Mouse (Mus musculus) neural tube, embryonic 13.5 days (tissue): Measurements from ENCODE around the gene Serinc2. TPM values are rescaled to one million over a fixed set of nuclear protein-coding genes. Genes with fewer than 3 reads are reported as not detected.

Experiments
- ATAC-seq: fragments of 200-750 bp; cut with Nextera tagmentation; 2 replicates; pipeline ENCODE4 v1.8.0; 2017; ENCODE audit warnings: low read depth, mild to moderate bottlenecking, moderate TSS enrichment, moderate library complexity
- H3K27ac ChIP-seq: fragments of 300-500 bp; sonication (generic); replicated peaks from 2 replicates; pipeline ENCODE4 v1.5.1; 2015; ENCODE audit warnings: moderate library complexity, mild to moderate bottlenecking, inconsistent platforms
- H3K27me3 ChIP-seq: fragments of 300-500 bp; sonication (generic); 2 replicates; pipeline ENCODE4 v1.6.1; 2015; ENCODE audit warnings: mild to moderate bottlenecking, inconsistent platforms
- H3K36me3 ChIP-seq: fragments of 300-500 bp; sonication (generic); 2 replicates; pipeline ENCODE4 v1.6.1; 2015; ENCODE audit warnings: mild to moderate bottlenecking, inconsistent platforms
- H3K4me1 ChIP-seq: fragments of 300-500 bp; sonication (generic); replicated peaks from 2 replicates; pipeline ENCODE4 v1.6.1; 2015; ENCODE audit warnings: inconsistent platforms
- H3K4me2 ChIP-seq: fragments of 300-500 bp; sonication (generic); 2 replicates; pipeline ENCODE4 v1.6.1; 2015; ENCODE audit warnings: inconsistent platforms, mild to moderate bottlenecking, moderate library complexity
- H3K4me3 ChIP-seq: fragments of 300-500 bp; sonication (generic); 2 replicates; pipeline ENCODE4 v1.5.1; 2015; ENCODE audit warnings: mild to moderate bottlenecking, inconsistent platforms
- H3K9ac ChIP-seq: fragments of 300-500 bp; sonication (generic); 2 replicates; pipeline ENCODE4 v1.6.1; 2015; ENCODE audit warnings: moderate library complexity, mild to moderate bottlenecking, inconsistent platforms
- H3K9me3 ChIP-seq: fragments of 300-500 bp; sonication (generic); 2 replicates; pipeline ENCODE4 v1.6.1; 2016; ENCODE audit warnings: inconsistent platforms
- WGBS: fragments of 180-500 bp; shearing (Covaris S2); methylation state at CpG from one replicate; pipeline ENCODE4 v1.1.7; 2015; 5-methylcytosine and 5-hydroxymethylcytosine counted together
- polyA plus RNA-seq: library from polyadenylated mRNA; unstranded; fragments of >200 nt; fragmentation: Nextera tagmentation; extraction: Ambion mirVana; gene quantifications from 2 replicates; pipeline ENCODE4 v1.2.1, GENCODE M21; 2015

The Serinc2 gene
- polyA plus RNA-seq, 1 experiment from 2014 or later, result 53.5 TPM

DNA sequence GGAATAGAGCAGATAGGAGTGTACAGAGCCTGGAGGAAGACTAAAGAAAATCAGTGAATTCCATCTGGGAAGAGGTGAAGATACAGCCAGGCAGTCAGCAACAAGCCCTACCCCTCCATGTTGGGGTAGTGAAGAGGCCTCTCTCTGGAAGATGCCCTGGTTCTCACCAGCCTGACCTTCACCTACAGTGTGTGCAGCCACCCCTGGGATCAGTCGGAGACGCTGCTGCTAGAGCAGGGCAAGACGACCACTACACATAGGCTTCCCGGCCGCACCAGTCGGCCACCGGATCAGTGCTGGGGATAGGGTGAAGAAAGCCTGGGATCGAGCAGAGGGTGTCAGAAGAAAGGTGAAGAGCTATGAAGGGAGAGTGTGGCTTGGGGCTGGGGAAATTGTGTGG is 30.2 kb upstream of the Serinc2 start:
- WGBS, result 45% methylated on average over 8 of the region's 8 CpGs
- Histone ChIP-seq H3K27ac (peak overlapping the region; percentile 59), H3K27me3 (peaks cover 54% of the 10 kb centered on the region)

DNA sequence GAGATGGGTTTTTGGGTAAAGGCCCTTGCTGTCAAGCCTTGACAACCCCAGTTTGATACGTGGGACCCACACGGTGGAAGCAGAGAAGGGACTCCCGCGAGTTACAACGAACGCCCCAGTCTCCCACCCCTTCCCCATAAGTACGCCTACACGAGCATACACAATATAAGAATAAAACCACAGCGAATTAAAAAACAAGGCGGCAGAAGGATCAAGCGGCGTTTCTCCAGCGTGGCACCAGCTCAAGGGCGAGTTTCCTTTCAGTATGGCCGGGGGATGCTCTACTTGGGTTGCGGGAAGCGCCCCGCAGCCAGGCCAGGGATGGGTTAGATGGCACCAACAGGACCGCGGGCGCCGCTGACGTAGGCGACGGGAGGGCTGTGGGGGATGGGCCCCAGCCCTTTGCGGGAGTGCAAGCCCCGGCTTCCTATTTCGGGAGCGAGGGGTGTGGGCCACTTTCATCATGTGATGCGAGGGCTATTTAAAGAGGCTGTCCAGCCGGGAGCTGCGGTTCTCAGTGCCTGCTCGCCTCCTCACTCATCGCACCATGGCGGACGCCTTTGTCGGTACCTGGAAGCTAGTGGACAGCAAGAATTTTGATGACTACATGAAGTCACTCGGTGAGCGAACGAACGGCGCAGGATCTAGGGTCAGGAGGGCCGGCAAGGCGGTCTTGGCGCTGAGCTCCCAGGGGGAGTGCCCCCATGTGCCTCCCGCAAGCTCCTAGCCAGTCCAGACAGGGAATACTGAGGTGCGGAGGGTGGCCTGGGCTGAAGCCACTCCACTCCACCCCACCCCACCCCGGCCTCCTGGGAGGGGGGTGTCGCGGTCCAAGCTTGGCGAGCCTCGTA is 29.5 kb upstream of the Serinc2 start, which contains the start of the genes Fabp3 and Gm10570:
Gene Fabp3, plus strand, starts transcription at position 365 of the 851 bp plus-strand sequence.
Gene Gm10570, minus strand, starts transcription at position 444 of the 851 bp plus-strand sequence.
- WGBS, result under 1% methylated on average over 52 of the region's 52 CpGs

More for the DNA sequence above, 30.2 kb upstream of the Serinc2 start:
- peak; percentile 13; the same call in 1 of the 2 replicates for ATAC-seq
- H3K4me1 ChIP-seq, result peaks cover 32% of the 10 kb centered on the region
- H3K4me2 ChIP-seq, result peak overlapping the region; percentile 84
- H3K36me3 ChIP-seq, result peaks cover 19% of the 10 kb centered on the region
- H3K9ac ChIP-seq, result peak overlapping the region; percentile 78
- H3K4me3 ChIP-seq, result peak overlapping the region; percentile 51
- H3K9me3 ChIP-seq, result no peaks in the 10 kb centered on the region

DNA sequence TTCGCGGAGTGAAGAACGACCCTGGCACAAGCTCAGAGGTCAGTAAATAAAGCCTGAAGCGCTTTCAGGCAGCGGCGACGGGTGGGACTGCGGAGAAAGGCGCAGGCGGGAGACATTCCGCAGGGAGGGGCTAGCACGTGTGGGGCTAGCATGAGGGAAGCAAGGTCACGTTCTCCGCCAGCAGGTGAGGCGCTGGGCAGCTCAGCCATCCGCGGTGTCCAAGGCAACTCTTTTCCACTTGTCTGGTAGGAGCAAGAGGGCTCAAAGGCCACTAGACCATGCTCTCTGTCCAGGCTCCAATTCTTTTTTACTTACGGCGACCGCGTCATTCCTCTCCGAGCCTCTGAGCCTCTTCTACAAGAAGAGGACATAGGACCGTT is 28.8 kb upstream of the Serinc2 start:
- Histone ChIP-seq H3K36me3 (0 out of 2 replicates have a peak, but pooled peaks cover 6% of the 10 kb centered on the region), H3K9ac (peak overlapping the region; percentile 78), H3K4me1 (peaks cover 32% of the 10 kb centered on the region), H3K27ac (0 out of 2 replicates have a peak overlapping the region, but pooled peaks have one; percentile 59), H3K4me2 (peak overlapping the region; percentile 84), H3K9me3 (no peaks in the 10 kb centered on the region), H3K4me3 (peak overlapping the region; percentile 51), H3K27me3 (peaks cover 54% of the 10 kb centered on the region)
- ATAC-seq, result peak; percentile 48
- under 1% methylated on average over 23 of the region's 23 CpGs for WGBS

More for the DNA sequence above, 29.5 kb upstream of the Serinc2 start, which contains the start of the genes Fabp3 and Gm10570:
- Histone ChIP-seq H3K4me2 (peak within 1 kb of the TSS; percentile 84), H3K4me3 (peak within 1 kb of the TSS; percentile 51), H3K9ac (peak within 1 kb of the TSS; percentile 78), H3K27ac (peak within 1 kb of the TSS; percentile 59), H3K4me1 (peaks cover 32% of the 10 kb centered on the region), H3K27me3 (peaks cover 54% of the 10 kb centered on the region), H3K9me3 (no peaks in the 10 kb centered on the region), H3K36me3 (peaks cover 11% of the 10 kb centered on the region)
- ATAC-seq, result peak; percentile 67

DNA sequence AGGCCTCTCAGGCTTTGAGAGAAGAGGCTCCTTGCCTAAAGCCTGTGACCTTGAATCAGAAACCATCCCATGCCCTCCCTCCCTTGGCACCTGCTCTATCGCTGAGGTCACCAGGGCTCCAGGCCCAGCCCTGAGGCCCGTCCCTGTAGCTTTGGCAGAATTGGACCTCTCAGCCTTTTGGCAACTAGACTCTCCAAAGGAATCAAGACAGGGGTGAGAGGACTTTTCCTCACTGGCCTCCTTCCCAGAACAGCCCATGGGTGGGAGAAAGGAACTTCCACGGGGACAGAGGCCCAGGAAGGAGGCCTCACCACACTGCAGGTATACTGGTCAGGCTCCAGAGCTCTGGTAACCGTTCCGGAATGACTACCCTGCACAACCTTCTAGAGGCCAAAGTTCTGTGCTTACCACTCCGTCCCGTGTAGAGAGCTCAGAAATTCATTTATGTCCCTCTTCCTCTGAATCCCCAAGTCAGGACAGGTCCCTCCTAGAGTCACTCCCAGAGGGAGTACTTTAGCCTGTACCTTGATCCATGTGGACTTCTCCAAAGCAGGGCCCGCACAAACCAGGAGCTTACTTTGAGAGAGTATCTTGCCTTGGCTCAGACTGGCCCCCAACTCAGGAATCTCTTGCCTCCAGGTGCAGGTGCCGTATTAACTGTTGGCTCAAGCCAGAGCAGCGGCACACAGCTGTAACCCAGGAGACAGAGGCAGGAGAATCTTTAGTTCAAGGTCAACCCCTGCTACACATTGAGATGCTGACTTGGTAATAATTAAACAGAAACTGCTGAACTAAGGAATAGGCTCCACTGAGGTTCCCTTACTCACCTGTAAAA is 28.0 kb upstream of the Serinc2 start:
- ATAC-seq, result no peak
- WGBS, result 77% methylated on average over 10 of the region's 10 CpGs
- H3K9ac ChIP-seq, result no peak overlapping the region
- peak overlapping the region; percentile 84 for H3K4me2 ChIP-seq
- peak overlapping the region; percentile 51 for H3K4me3 ChIP-seq
- H3K4me1 ChIP-seq, result peaks cover 32% of the 10 kb centered on the region
- no peak overlapping the region for H3K27ac ChIP-seq
- H3K9me3 ChIP-seq, result no peaks in the 10 kb centered on the region
- H3K27me3 ChIP-seq, result peaks cover 54% of the 10 kb centered on the region
- no peaks in the 10 kb centered on the region for H3K36me3 ChIP-seq

DNA sequence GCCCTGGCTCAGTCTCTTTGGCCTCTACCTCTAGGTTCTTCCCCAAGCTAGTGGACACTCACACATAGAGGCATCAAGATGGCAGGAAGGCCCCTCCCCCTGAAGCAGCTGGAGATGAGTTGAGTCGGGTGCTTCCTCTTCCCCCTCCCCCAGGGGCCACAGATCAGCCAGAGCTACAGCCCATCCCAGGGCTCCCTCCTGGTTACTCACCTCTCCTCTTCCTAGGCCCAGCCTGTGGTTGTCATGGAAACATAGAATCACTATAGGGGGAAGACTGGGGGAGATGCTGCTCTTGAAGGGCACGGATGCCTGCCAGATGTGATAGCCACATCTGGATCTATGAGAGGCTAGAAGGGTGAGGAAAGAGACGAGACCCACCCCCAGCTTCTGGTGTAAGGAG is 25.7 kb upstream of the Serinc2 start:
- no peak overlapping the region for H3K4me2 ChIP-seq
- H3K4me1 ChIP-seq, result peaks cover 30% of the 10 kb centered on the region
- no peak for ATAC-seq
- 24% methylated on average over 3 of the region's 3 CpGs for WGBS
- H3K36me3 ChIP-seq, result no peaks in the 10 kb centered on the region
- H3K27ac ChIP-seq, result no peak overlapping the region
- H3K4me3 ChIP-seq, result no peak overlapping the region
- peaks cover 43% of the 10 kb centered on the region for H3K27me3 ChIP-seq
- H3K9me3 ChIP-seq, result no peaks in the 10 kb centered on the region
- H3K9ac ChIP-seq, result no peak overlapping the region

DNA sequence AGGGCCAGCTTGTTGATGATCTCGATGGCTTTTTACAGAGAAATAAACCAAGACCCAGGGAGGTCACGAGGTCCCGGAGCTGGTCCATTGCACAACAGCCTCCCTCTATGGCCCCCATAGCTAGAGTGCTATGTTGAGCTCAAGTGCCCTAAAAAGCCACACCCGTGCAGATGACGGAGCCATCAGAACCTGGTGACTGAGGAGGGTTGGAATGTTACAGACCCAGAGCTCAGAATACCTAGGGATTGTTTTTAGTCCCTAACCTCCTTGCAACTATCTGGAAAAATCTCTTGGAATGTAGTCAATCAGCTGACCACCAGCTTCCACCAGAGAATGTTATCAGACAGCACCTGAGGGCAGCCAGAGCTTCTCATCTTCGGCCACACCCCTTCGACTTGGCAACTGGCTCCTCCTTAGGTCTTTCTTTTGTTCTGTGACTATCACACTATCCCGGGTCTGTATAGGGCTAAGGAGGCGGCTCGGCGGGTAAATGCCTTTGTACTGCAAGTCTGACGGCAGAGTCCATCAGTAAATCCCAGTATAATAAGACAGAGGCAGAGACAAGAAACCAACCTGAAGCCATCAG is 23.4 kb upstream of the Serinc2 start:
- Histone ChIP-seq H3K4me2 (no peak overlapping the region), H3K4me3 (no peak overlapping the region), H3K27me3 (peaks cover 26% of the 10 kb centered on the region), H3K9ac (no peak overlapping the region), H3K4me1 (peaks cover 6% of the 10 kb centered on the region), H3K36me3 (no peaks in the 10 kb centered on the region), H3K9me3 (no peaks in the 10 kb centered on the region), H3K27ac (no peak overlapping the region)
- no peak for ATAC-seq
- WGBS, result 45% methylated on average over 12 of the region's 12 CpGs

DNA sequence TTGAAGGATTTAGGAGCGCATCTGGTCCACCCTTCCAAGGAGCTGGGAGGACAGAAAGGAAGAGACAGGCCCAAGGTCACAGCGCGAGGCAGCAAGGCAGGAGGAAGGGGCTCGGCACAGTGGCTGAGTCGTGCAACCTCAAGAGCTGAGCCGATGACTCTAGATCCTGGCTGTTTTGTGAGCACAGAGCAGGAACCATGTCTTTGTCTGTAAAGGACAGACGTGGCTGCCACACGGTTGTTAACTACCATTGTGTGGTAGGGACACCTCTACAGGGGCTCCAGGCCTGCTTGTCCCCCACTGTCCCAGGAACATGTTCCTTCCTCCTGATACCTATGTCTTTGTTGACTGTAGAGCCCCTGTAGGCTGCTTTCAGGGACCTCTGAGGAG is 20.6 kb upstream of the Serinc2 start:
- no peak overlapping the region for H3K9ac ChIP-seq
- H3K4me3 ChIP-seq, result no peak overlapping the region
- 62% methylated on average over 8 of the region's 8 CpGs for WGBS
- H3K27me3 ChIP-seq, result 0 out of 2 replicates have a peak, but pooled peaks cover 6% of the 10 kb centered on the region
- H3K36me3 ChIP-seq, result no peaks in the 10 kb centered on the region
- H3K9me3 ChIP-seq, result no peaks in the 10 kb centered on the region
- H3K4me1 ChIP-seq, result 0 out of 2 replicates have a peak, but pooled peaks cover 5% of the 10 kb centered on the region
- no peak overlapping the region for H3K4me2 ChIP-seq
- H3K27ac ChIP-seq, result no peak overlapping the region
- no peak for ATAC-seq

DNA sequence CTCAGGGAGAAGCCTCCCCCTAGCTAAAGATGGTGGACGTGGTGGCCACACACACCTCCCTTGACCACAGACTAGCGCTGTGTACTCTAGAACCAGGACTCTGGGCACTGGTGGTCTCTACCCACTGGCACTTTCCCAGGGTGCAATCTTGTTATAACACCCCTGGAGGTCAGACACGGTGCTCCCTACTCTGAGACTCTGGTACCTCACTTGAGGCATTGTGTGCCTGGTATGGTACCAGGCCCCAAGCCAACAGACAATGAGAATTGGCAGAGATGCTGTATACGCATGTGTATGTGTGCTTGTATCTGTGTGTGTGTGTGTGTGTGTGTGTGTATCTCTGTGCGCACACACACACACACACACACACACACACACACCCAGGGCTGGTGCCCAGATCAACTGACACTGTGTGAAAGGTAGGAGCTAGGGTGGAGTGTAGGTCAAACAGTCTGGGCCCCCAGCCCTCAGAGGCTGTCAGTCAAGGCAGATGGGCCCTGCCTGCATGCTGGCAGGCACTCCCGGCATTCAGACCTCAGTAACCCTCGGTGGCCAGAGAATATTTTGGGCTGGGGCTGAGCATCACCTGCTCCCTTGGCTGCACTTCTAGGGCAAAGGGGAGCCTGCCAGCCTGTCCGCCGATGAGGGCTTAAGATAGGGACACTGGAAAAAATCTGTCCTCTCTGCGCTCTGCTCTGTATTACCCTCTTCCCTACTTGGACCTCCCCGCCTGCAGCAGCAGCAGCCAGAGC is 20.0 kb upstream of the Serinc2 start:
- H3K4me1 ChIP-seq, result 0 out of 2 replicates have a peak, but pooled peaks cover 3% of the 10 kb centered on the region
- H3K27ac ChIP-seq, result no peak overlapping the region
- no peak overlapping the region for H3K9ac ChIP-seq
- no peaks in the 10 kb centered on the region for H3K36me3 ChIP-seq
- no peaks in the 10 kb centered on the region for H3K9me3 ChIP-seq
- ATAC-seq, result no peak
- 0 out of 2 replicates have a peak, but pooled peaks cover 6% of the 10 kb centered on the region for H3K27me3 ChIP-seq
- no peak overlapping the region for H3K4me3 ChIP-seq
- H3K4me2 ChIP-seq, result no peak overlapping the region
- WGBS, result 84% methylated on average over 11 of the region's 11 CpGs

DNA sequence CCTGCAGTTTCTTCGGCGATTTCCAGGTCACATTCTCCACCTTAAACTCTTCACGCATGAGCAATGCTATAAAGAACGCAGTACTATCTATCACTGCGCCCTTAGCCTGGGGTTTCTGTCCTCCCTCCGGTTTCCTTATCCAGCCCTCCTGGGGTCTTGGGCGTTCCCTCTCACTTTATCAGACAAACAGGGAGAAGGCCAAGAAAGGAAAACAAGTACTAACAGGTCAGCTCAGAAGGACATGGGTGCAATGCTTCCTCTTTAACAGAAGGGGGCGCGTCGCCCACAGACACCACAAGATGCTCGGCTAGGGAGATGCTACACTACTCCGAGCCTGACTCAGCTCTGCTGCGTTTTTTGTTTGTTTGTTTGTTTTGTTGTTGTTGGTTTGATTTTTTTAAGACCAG is 18.1 kb upstream of the Serinc2 start:
- Histone ChIP-seq H3K4me1 (0 out of 2 replicates have a peak, but pooled peaks cover 3% of the 10 kb centered on the region), H3K9ac (no peak overlapping the region), H3K4me2 (no peak overlapping the region), H3K4me3 (no peak overlapping the region), H3K27me3 (peaks cover 6% of the 10 kb centered on the region; the same call in 1 of the 2 replicates), H3K27ac (no peak overlapping the region), H3K9me3 (no peaks in the 10 kb centered on the region), H3K36me3 (no peaks in the 10 kb centered on the region)
- 20% methylated on average over 13 of the region's 13 CpGs for WGBS
- no peak; the same call in 1 of the 2 replicates for ATAC-seq

DNA sequence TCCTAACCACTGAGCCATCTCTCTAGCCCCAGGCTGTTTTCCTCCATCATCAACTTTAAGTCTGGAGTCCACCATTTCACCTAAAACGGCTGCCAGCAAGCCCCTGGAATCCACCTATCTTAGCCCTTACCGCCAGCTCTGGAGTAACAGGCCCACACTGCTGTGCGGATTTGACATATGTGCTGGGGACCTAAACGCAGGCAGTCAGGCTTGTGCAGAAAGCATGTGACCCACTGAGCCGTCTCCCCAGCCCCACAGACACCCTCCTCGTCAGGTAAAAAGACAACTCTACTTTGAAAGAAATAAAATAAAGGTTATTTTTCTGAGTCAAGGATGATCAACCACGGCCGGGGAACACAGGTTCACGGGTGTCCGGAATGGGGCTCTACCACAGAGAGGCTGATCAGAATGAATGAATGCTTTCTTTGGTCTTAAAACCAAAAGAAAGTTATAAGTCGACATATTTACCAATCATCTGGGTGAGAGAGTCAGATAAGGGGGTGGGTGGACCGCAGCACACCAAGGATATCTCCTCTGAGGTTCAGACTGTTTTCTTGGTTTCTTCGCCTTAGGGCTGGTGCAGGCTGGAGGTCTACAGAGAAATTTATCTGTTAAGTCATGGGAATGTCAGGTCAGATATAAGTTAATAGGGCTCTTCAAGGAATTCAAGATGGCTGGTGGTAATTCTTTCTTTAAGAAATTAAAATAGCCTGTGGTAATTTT is 17.4 kb upstream of the Serinc2 start:
- Histone ChIP-seq H3K4me1 (0 out of 2 replicates have a peak, but pooled peaks cover 3% of the 10 kb centered on the region), H3K27me3 (peaks cover 6% of the 10 kb centered on the region; the same call in 1 of the 2 replicates), H3K4me3 (no peak overlapping the region), H3K27ac (no peak overlapping the region), H3K9me3 (no peaks in the 10 kb centered on the region), H3K36me3 (no peaks in the 10 kb centered on the region), H3K9ac (no peak overlapping the region), H3K4me2 (no peak overlapping the region)
- ATAC-seq, result no peak
- 84% methylated on average over 13 of the region's 13 CpGs for WGBS
